Mouse (Mus musculus) heart, adult 8-10 months (tissue): Measurements from ENCODE around the gene Lsamp. TPM values are rescaled to one million over a fixed set of nuclear protein-coding genes. Genes with fewer than 3 reads are reported as not detected.

Source experiments
- DNase-seq: peaks from one replicate; pipeline ENCODE4 v3.0.0; 2022; ENCODE audit warnings: low spot score
- microRNA-seq: library from miRNA; unstranded; fragments of <30 nt; microRNA quantifications from one replicate; pipeline ENCODE4 v1.2.0, GENCODE M21; 2022
- total RNA-seq, 4 experiments: library from RNA; stranded (reverse); gene quantifications; 2 replicates each; pipeline ENCODE4 v1.2.4; 2022

Lsamp gene
- total RNA-seq, 4 experiments from 2014 or later: 1.0 to 2.0 (median 1.4) TPM

DNA sequence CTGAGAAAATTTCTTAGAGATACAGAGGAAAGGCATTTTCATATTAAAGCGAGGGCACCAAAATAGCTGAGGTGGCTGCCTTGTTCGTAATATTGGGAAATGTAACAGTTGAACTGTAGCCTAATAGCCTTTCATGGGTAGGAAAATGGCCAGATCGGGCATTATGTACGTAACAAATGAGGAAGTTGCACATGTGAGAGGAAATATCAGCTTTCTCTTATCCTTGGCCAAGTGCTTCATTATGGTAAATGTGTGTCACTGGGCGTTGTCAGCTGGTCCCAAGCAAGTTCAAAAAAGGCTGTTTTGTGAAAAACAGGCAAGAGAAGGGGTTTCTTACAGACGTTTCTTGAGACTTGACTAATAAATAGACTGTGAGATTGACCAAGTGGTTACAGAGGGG, 2195.9 kb downstream of the Lsamp start:
- no peak for DNase-seq

DNA sequence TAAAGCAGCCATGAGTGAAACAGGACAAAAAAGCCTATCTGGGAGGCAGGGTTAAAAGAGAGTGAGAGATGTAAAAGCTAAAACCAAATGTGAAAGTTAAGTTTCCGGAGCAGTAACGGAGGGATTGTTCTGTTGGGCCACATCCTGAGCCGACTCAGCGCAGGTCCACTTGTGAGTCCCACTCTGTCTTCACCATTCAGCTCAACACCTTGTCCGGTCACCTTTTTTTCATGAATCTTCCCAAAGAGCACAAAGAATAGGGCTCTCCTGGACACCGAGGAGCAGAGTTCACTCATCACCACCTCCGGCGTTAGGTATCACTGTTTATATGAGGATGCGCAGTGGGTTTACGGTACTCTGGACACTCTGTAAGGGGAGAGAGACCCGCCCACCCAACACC, 2196.3 kb downstream of the Lsamp start:
- no peak for DNase-seq

DNA sequence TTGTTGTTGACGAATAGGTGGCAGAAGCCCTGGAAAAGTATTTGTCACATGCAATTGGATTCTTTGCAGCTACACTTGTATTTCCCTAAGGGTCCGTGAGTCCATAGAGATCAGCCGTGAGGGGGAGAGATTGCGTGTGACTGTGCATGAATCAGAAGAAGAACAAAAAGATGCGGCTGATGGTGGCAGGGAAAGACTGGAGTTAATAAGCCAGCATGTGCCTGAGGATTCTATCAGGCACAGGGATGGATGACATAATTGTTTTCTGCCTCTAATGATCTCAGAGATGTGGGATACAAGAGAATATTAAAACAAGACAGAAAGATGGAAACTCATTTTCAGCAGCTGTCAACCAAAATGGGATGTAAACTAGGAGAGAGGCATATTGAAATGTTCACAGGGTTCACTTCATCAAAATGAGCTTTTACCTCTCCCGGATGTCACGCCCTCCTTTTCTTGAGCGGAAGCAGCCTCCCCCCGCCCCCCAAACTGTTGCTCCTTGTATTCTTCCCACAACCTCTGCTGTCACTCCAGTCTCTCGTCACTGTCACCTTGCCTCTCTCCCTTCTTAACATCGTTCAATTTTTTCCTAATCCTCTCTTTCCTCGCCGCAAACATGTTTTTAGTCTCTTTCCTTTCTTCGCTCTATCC, 2205.4 kb downstream of the Lsamp start:
- no peak for DNase-seq

DNA sequence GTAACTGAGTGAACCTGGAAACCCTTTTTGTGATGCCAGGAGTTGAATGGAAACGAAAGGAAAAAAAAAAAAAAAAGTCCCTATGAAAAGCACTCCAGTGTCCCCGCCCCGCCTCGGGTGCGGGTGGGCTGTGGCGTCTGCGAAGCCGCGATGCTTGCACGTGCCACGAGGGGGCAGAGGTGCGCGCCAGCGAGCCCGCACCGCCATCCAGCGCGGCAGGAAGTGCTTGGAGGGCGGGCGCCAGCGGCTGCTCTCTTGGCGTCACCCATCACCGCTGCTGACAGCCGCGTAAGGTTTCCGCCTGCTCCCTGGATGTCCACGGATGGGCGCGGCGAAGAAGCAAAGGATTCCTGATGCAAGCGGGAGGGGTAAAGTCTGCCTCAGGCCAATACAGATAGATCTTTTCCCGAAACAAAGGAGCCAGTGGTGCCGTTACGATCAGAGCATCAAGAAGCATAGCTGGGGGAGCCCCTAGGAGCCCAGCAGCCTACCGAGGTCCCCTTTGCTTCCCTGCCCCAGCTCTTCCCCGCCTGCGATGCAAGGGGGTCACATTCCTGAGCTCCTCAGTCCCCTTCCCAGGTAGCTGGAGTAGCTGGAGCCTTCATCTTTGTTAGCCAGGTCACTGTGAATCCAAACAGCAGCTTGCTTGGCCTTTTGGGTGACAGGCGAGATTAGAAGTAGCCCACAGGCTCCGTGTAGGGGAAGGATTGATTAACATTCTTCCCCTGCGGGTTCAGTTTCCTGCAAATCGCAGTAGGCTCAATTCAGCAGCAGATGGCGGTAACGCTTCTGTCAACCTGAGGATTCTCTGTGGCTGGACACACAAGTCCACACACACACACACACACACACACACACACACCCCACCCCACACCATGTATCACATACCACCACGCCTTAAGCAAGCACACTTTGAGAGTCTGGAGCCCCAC, 2206.2 kb downstream of the Lsamp start:
- peak; percentile 81 for DNase-seq

Small RNA genes within 50 kb of the gene (microRNA-seq; reads per million reads assigned to microRNA genes)
- gene Gm27887 (not detected), gene Gm47276 (not detected)
